Mouse (Mus musculus): Measurements from ENCODE around the gene Tmem131l.

DNA sequence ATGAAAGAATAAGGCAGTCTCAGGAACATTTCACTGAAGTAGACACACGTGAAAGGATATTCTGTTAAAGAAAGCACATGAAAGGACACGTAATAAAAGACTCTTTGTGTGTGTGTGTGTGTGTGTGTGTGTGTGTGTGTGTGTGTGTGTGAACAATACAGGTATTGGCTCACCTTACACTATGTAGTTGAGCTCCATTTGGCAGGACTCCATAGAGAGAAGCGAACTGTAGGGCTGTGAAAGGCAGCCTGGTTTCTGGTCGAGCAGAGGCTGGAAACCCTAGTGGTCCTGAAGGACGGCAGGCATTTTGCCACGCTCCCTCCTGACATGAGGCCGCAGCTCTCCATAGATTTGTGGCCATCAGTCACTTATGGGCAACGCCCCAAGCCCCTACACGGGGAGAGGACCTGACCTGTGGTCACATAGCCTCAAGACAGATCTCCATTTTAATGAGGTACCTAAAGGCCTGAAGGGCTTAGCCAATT lies 175.9 kb downstream of the Tmem131l start:
- TF ChIP-seq HCFC1 (IDR thresholded peaks at IDR 0.05; ENCODE audit: borderline replicate concordance, insufficient read depth, low read length): no peak
- TF ChIP-seq ZNF384 (IDR thresholded peaks at IDR 0.05; ENCODE audit: low read depth, low read length): no peak
- TF ChIP-seq ZC3H11A (IDR thresholded peaks at IDR 0.05; ENCODE audit: borderline replicate concordance, low read depth, low read length): no peak
- no peak for TF ChIP-seq MAFK (IDR thresholded peaks at IDR 0.05; ENCODE audit: insufficient read depth, low read depth, low read length)

Measured in ES-E14 (cell line).